Mouse (Mus musculus): ENCODE measurements around the gene Ube2dnl1.

Ube2dnl1 gene

DNA sequence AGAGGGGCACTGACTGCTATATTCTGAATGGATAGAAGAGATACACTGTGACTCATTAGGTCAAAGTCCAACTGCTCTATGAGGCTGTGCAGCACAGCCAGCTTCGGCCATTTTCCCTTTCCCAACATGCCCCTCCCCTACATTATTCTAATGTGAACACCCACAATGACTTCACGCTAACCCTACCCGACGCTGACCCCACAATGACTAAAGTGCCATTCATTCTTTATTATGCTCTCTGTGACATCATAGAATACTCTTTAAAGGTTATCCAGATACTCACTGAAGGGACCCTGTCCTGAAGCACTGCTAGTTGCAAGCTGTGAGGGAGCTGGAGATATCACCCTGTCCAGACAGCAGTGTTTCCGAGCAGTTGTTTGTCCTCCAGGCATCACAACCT is at the start of gene Ube2dnl1:
Gene Ube2dnl1 (plus strand): TSS at position 301 of the 400 bp plus-strand sequence.
- DNase-seq (ENCODE audit: low spot score in 2 of 2): no peak

DNA sequence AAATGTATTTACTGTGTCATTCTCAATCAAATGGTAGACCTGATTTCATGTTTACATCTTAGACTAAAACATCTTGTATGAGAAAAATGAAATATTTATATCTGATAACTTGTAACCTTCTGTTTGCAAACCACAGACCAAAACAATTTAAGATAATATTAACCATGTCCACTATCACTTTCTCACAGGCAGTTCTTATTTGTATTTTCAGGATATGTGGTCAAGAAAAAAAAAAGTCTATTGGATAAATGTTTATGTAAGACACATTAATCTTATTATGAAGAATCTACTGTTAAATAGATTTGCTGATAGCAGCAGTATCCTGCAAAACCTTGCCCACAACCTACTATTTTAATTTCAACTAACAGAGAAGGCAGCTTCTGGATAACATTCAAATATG is 9.3 kb upstream of the Ube2dnl1 start:
- no peak for DNase-seq (ENCODE audit: low spot score in 2 of 2)

DNA sequence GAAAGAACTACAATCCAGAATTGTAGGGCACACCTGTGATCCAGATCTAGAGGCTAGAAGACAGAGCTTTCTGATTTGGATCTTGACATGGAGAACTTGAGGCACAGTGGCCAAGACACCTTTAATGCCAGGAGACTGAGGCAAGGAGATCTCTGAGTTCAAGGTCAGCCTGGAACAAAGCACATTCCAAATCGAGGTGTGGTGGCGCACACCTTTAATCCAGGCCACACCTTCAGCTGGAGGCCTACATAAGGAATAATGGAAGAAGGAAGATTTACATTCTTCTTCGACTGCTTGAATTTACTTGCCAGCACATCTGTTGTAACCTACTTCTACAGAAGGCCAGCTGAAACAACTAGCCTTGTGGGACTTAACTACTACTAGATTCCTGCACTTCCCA is 7.3 kb upstream of the Ube2dnl1 start:
- no peak for DNase-seq (ENCODE audit: low spot score in 2 of 2)

DNA sequence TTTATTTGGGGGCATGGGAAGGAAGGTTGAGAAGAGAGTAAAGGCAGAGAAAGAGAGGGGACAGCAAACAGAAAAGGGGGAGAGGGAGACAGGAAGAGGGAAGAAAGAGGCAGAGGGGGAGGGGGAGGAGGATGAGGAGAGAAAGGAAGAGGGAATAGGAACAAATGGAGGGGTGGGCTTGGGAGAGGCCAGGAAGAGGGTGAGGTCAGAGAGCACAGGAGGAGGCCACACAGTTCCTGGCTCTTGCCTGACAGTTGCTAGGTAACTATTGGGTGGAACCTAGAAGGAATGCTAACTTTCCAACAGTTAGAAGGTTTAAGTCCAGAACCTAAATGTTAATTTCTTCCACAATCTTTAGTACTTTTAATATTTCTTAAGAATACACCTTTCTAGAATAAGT is 1.4 kb upstream of the Ube2dnl1 start:
- no peak for DNase-seq (ENCODE audit: low spot score in 2 of 2)

DNA sequence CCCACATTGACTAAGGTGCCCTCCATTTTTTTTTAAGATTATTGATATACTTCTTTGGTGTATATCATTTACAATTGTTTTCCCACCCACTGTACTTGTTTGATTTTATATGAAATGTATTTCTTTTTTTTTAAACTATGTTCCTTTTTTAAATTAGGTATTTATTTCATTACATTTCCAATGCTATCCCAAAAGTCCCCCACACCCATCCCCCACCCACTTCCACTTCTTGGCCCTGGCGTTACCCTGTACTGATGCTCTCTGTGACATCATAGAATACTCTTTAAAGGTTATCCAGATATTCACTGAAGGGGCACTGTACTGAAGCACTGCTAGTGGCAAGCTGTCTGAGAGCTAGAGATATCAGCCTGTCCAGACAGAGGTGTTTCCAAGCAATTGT is 2.5 kb downstream of the Ube2dnl1 start, which contains the start of gene Ube2dnl2:
Gene Ube2dnl2 (plus strand): TSS at position 301 of the 400 bp plus-strand sequence.
- no peak for DNase-seq (ENCODE audit: low spot score in 2 of 2)

DNA sequence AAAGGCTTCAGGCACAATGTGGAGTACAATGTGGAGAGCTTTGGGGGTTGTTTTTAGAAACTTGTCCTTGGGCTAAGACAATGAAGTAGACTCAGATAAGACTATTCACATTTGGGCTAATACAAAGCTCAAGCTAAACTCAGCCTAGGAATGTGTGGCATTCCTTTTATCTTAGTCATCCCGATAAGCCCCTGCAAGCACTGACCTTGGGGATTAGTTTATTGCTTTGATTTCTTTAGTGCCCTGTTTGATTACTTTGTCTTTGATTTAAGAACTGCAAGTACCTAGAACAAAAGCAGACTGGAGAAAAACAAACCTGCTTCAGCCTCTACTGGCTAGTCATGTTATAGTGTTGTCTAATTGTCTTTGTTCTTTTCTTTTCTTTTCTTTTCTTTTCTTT is 50.3 kb downstream of the Ube2dnl1 start:
- DNase-seq (ENCODE audit: low spot score in 2 of 2): no peak
